Mouse (Mus musculus) forelimb bud, embryonic 11.5 days (tissue): ENCODE measurements around the gene Ccdc127.

ENCODE experiments used
- DNase-seq: peaks from one replicate; pipeline ENCODE4 v3.0.0-alpha.2; 2012; ENCODE audit warnings: low read depth, low spot score

The Ccdc127 gene

GRCm38 (mm10) chr13:74390371-74390990 is 40.4 kb downstream of the Ccdc127 start, which contains the start of gene Zfp72:
Zfp72 (minus strand) TSS chr13:74390836.
- peak; percentile 72 for DNase-seq

- DNase-seq = no peak
These were observed 41.0 kb downstream of the Ccdc127 start for GRCm38 (mm10) chr13:74391156-74391555.

- DNase-seq = no peak
These were observed 49.3 kb downstream of the Ccdc127 start, which contains the start of gene Ftl1-ps1 for GRCm38 (mm10) chr13:74399298-74399839. Ftl1-ps1 (plus strand) TSS chr13:74399694.
